26 mouse cellular contexts compared by ENCODE assay signal in genomic region chr6:83697932-83698331, GRCm38 (mm10). TPM values are rescaled to one million over a fixed set of nuclear protein-coding genes. Genes with fewer than 3 reads are reported as not detected.
DNase-seq lines count a peak whose midpoint lies in the region; ATAC-seq lines count a peak whose summit lies in the region.
"Had no signal": no experiment of that assay in that cellular context is flagged by ENCODE, and none has a peak within 500 bp of the region (broad histone marks: within the 10 kb centered on the region; RNA-seq: fewer than 3 reads in every experiment).

No protein-coding gene starts in this region.

- H3K9ac ChIP-seq in neural tube, embryonic 15.5 days (replicated peaks) = no peak overlapping the region
- H3K9ac ChIP-seq: embryonic facial prominence, embryonic 15.5 days; hindbrain, embryonic 14.5 days had no signal

- H3K27me3 ChIP-seq in neural tube, embryonic 15.5 days (replicated peaks) = peaks cover 94% of the 10 kb centered on the region
- peaks cover 100% of the 10 kb centered on the region for H3K27me3 ChIP-seq in embryonic facial prominence, embryonic 10.5 days (replicated peaks; ENCODE audit: low read depth, poor library complexity, severe bottlenecking)

- H3K4me3 ChIP-seq in neural tube, embryonic 15.5 days (replicated peaks) = no peak overlapping the region
- H3K4me3 ChIP-seq in embryonic facial prominence, embryonic 10.5 days = no peak overlapping the region
- H3K4me3 ChIP-seq: embryonic facial prominence, embryonic 15.5 days; erythroblast, embryonic 14.5 days; forebrain, embryonic 10.5 days; heart, embryonic 10.5 days had no signal

- no peak overlapping the region for H3K4me2 ChIP-seq in neural tube, embryonic 15.5 days
- H3K4me2 ChIP-seq: embryonic facial prominence, embryonic 15.5 days; hindbrain, embryonic 14.5 days had no signal

- peaks cover 12% of the 10 kb centered on the region for H3K4me1 ChIP-seq in neural tube, embryonic 15.5 days
- H3K4me1 ChIP-seq in embryonic facial prominence, embryonic 10.5 days = peaks cover 11% of the 10 kb centered on the region; the same call in 1 of the 2 replicates

- ATAC-seq in neural tube, embryonic 15.5 days (ENCODE audit: low FRiP score) = no peak
- ATAC-seq: forebrain, embryonic 14.5 days; inflammation-experienced regulatory T-cells, adult 6 months; intestine, postnatal 0 days had no signal

- 3% methylated on average over 8 of the region's 8 CpGs for WGBS in neural tube, embryonic 15.5 days
- WGBS in embryonic facial prominence, embryonic 10.5 days = 1% methylated on average over 8 of the region's 8 CpGs

- no peaks in the 10 kb centered on the region for H3K9me3 ChIP-seq in neural tube, embryonic 15.5 days (replicated peaks)
- H3K9me3 ChIP-seq in embryonic facial prominence, embryonic 10.5 days = no peaks in the 10 kb centered on the region
- H3K9me3 ChIP-seq: embryonic facial prominence, embryonic 15.5 days; forebrain, embryonic 10.5 days; heart, embryonic 10.5 days had no signal

- peak; percentile 21 for DNase-seq in neural tube, embryonic 10.5 days (ENCODE audit: extremely low spot score, low spot score)
- DNase-seq in ES-CJ7 (ENCODE audit: low read depth, low spot score) (peak; percentile 95), ZHBTc4 (ENCODE audit: low read depth, low spot score) (peak; percentile 88)
- DNase-seq in retina, postnatal 1 day = peak; percentile 50
- DNase-seq in kidney, postnatal 10 days = no peak
- no peak for DNase-seq in embryonic facial prominence, embryonic 10.5 days (ENCODE audit: low spot score)
- DNase-seq: adrenal gland, postnatal 10 days; cerebellum, adult 11 months; cerebellum, adult 9-10 months; cerebellum, postnatal 25 days; heart, adult 18-20 months; heart, postnatal 10 days; heart, postnatal 4 days had no signal

- no peak overlapping the region for H3K27ac ChIP-seq in neural tube, embryonic 15.5 days (replicated peaks)
- no peak overlapping the region for H3K27ac ChIP-seq in embryonic facial prominence, embryonic 10.5 days (replicated peaks)
- H3K27ac ChIP-seq: embryonic facial prominence, embryonic 15.5 days; forebrain, embryonic 10.5 days; heart, embryonic 10.5 days; hindbrain, embryonic 14.5 days had no signal

- no peaks in the 10 kb centered on the region for H3K36me3 ChIP-seq in neural tube, embryonic 15.5 days
- no peaks in the 10 kb centered on the region for H3K36me3 ChIP-seq in embryonic facial prominence, embryonic 10.5 days (replicated peaks)
- H3K36me3 ChIP-seq: embryonic facial prominence, embryonic 15.5 days; forebrain, embryonic 10.5 days; heart, embryonic 10.5 days had no signal

RNA-seq across cellular contexts. Expression of gene Vax2, which starts 13.1 kb away (rescaled TPM):
- not detected in 2 replicates for polyA plus RNA-seq in neural tube, embryonic 15.5 days (2015; fragmentation: Nextera tagmentation; extraction: Ambion mirVana)
- polyA plus RNA-seq in embryonic facial prominence, embryonic 10.5 days (2016; fragmentation: Nextera tagmentation; extraction: Ambion mirVana) = 3.7 and 4.8 TPM in 2 replicates
- polyA plus RNA-seq: cortical plate, adult 2 months; erythroblast, embryonic 14.5 days; forebrain, embryonic 14.5 days; heart, embryonic 10.5 days; heart, embryonic 14.5 days; hindbrain, embryonic 14.5 days; intestine, postnatal 0 days had no signal

RNA-seq across cellular contexts. Expression of gene Cd207, which starts 20.3 kb away (rescaled TPM):
- polyA plus RNA-seq in neural tube, embryonic 15.5 days (2015; fragmentation: Nextera tagmentation; extraction: Ambion mirVana) = not detected in 2 replicates
- not detected in 2 replicates for polyA plus RNA-seq in embryonic facial prominence, embryonic 10.5 days (2016; fragmentation: Nextera tagmentation; extraction: Ambion mirVana)
- polyA plus RNA-seq: brain, embryonic 14.5 days; cortical plate, adult 2 months; embryonic facial prominence, embryonic 11.5 days; embryonic facial prominence, embryonic 15.5 days; erythroblast, embryonic 14.5 days; forebrain, embryonic 10.5 days; forebrain, embryonic 14.5 days; heart, embryonic 10.5 days; hindbrain, embryonic 14.5 days; inflammation-experienced regulatory T-cells, adult 6 months; intestine, postnatal 0 days had no signal

RNA-seq across cellular contexts. Expression of gene Clec4f, which starts 41.9 kb away (rescaled TPM):
- polyA plus RNA-seq in neural tube, embryonic 15.5 days (2015; fragmentation: Nextera tagmentation; extraction: Ambion mirVana) = not detected in 2 replicates
- not detected in 2 replicates for polyA plus RNA-seq in embryonic facial prominence, embryonic 10.5 days (2016; fragmentation: Nextera tagmentation; extraction: Ambion mirVana)
- polyA plus RNA-seq: brain, embryonic 14.5 days; cortical plate, adult 2 months; embryonic facial prominence, embryonic 11.5 days; embryonic facial prominence, embryonic 15.5 days; forebrain, embryonic 10.5 days; forebrain, embryonic 14.5 days; heart, embryonic 10.5 days; hindbrain, embryonic 14.5 days; inflammation-experienced regulatory T-cells, adult 6 months had no signal

RNA-seq across cellular contexts. Expression of gene Atp6v1b1, which starts 44.9 kb away (rescaled TPM):
- not detected in 2 replicates for polyA plus RNA-seq in neural tube, embryonic 15.5 days (2015; fragmentation: Nextera tagmentation; extraction: Ambion mirVana)
- polyA plus RNA-seq in embryonic facial prominence, embryonic 10.5 days (2016; fragmentation: Nextera tagmentation; extraction: Ambion mirVana) = not detected in 2 replicates
- polyA plus RNA-seq: cortical plate, adult 2 months; erythroblast, embryonic 14.5 days; forebrain, embryonic 10.5 days; forebrain, embryonic 14.5 days; heart, embryonic 10.5 days; heart, embryonic 14.5 days; hindbrain, embryonic 14.5 days; inflammation-experienced regulatory T-cells, adult 6 months; intestine, postnatal 0 days had no signal

Comparison
In these comparisons a context has a peak if more than half of its experiments do, and no peak if none do; other contexts are left out.
1. DNase-seq: peak in neural tube, embryonic 10.5 days (single experiment), ES-CJ7 (single experiment), ZHBTc4 (single experiment) and retina, postnatal 1 day (single experiment); none in kidney, postnatal 10 days (single experiment) and embryonic facial prominence, embryonic 10.5 days (single experiment).